Mouse (Mus musculus) T-cell, adult 66 days (primary cell): ENCODE measurements around the gene Grap. TPM values are rescaled to one million over a fixed set of nuclear protein-coding genes. Genes with fewer than 3 reads are reported as not detected.

Source experiments
- total RNA-seq, 2 experiments: library from RNA; stranded (reverse); gene quantifications; 3 replicates in 1 of 2; 4 replicates in 1 of 2; pipeline ENCODE4 v1.2.4; 2023

Gene Grap
- total RNA-seq: 100 to 1,000 TPM; 166 to 171 TPM

GRCm38 (mm10) chr11:61652686-61653447, at the start of gene Grap:
Grap (plus strand) TSS chr11:61653265.

DNA sequence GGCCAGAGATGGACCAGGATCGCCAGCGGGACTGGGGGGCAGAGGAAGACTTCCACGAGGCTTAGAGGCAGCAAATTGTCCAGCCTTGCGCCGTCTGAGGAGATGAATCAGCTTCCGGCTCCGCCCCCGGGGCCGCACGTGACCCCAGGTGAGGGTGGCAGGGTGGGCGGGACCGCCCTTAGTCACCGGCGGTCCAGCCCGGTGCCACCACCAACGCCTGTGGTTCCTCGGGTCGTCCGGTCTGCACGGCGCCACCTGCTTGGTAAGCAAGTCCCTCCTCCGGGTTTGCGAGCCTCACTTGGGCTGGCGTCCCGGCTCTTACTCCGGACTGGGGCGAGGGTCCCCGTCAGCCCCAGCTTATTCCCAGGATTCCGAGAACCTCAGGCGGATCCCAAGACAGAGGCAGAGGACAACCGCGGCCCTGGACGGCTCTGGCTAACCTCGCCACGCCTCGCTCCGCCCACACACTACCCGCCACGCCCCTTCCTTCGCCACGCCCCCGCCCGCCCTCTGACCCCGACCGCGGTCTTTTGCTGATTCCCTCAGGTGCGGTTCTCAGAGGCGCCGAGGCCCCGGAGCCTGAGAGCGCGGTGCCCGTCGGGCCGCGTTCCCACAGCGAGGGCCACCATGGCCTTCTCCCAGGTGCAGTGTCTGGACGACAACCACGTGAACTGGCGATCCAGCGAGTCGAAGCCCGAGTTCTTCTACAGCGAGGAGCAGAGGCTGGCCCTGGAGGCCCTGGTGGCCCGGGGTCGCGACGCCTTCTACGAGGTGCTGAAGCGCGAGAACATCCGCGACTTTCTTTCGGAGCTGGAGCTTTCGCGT, 31.1 kb downstream of the Grap start, which contains the start of gene Fam83g:
Gene Fam83g (plus strand): TSS at position 185 of the 825 bp plus-strand sequence.

DNA sequence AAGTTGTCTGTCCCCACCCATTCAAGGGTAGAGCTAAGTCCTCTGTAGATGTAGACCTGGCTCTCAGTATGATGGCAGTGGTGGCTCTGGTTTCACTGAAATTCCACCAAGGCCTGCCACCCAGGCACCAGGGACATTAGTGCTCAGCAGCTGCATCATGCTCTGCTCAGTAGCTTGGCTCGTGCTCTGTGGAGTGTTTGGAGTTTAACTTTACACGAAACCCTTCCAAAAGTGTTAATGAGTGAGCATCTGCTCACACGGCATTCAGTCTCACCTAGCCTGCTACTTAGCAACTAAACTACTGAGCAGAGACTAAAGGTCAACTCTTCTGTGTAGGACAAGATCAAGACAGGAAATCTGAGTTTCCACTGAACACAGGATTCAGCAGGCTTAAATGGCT, 67.6 kb downstream of the Grap start, which contains the start of gene Slc5a10:
Gene Slc5a10 (minus strand): TSS at position 191 of the 400 bp plus-strand sequence.

Other genes starting within 250 kb of the Grap start
- gene Rnf112, start 199.1 kb upstream of the Grap start, total RNA-seq: not detected
- not detected for gene Mfap4, start 167.8 kb upstream of the Grap start, total RNA-seq
- gene Mapk7, start 158.9 kb upstream of the Grap start, total RNA-seq: 10 to 100 TPM; 18.4 to 19.8 TPM
- not detected for gene B9d1, start 148.1 kb upstream of the Grap start, total RNA-seq
- gene Epn2, start 73.6 kb upstream of the Grap start, total RNA-seq: 1 to 10 TPM; 1.3 to 2.5 TPM
- gene Fam83g, start 30.8 kb downstream of the Grap start, total RNA-seq: 1 to 10 TPM in 1 of 2 experiments, under 1 TPM in 1; 0.61 to 2.0 TPM
- gene Slc5a10, start 67.6 kb downstream of the Grap start, total RNA-seq: not detected
- gene Prpsap2, start 108.8 kb downstream of the Grap start, total RNA-seq: 10 to 100 TPM; 34.6 to 41.4 TPM
- 10 to 100 TPM; 31.0 to 32.1 TPM for gene Ulk2, start 201.8 kb downstream of the Grap start, total RNA-seq